Mouse (Mus musculus): ENCODE data around the gene C2cd2l. TPM values are rescaled to one million over a fixed set of nuclear protein-coding genes. Genes with fewer than 3 reads are reported as not detected.

The C2cd2l gene
- polyA plus RNA-seq (2012; rRNA removed; ENCODE audit: low replicate concordance): 59.1 and 101 TPM in 2 replicates

GRCm38 (mm10) chr9:44319887-44320798 is at the start of gene C2cd2l:
Gene C2cd2l, minus strand, starts transcription at chr9:44320285.

GRCm38 (mm10) chr9:44361190-44361917 is 41.3 kb upstream of the C2cd2l start, which contains the start of gene Vps11:
Gene Vps11, minus strand, starts transcription at chr9:44361670.

GRCm38 (mm10) chr9:44343781-44344421 is 23.8 kb upstream of the C2cd2l start, which contains the start of gene Hmbs:
Gene Hmbs, minus strand, starts transcription at chr9:44344228.

GRCm38 (mm10) chr9:44334396-44335330 is 14.6 kb upstream of the C2cd2l start, which contains the start of gene H2afx:
Gene H2afx, plus strand, starts transcription at chr9:44334694.

GRCm38 (mm10) chr9:44325768-44326370 is 5.8 kb upstream of the C2cd2l start, which contains the start of gene Dpagt1:
Gene Dpagt1, plus strand, starts transcription at chr9:44326019.

GRCm38 (mm10) chr9:44305466-44306079 is 14.5 kb downstream of the C2cd2l start, which contains the start of gene Hinfp:
Gene Hinfp, minus strand, starts transcription at chr9:44305671.

GRCm38 (mm10) chr9:44288076-44288958 is 31.8 kb downstream of the C2cd2l start, which contains the start of gene Abcg4:
Gene Abcg4, minus strand, starts transcription at chr9:44288615.

GRCm38 (mm10) chr9:44268432-44268831 is 51.7 kb downstream of the C2cd2l start, which contains the start of gene Nlrx1:
Gene Nlrx1, minus strand, starts transcription at chr9:44268599.

Other genes starting within 250 kb of the C2cd2l start
- 0.14 TPM in 1 of 2 replicates, not detected in the other for gene Mfrp, start 218.6 kb downstream of the C2cd2l start, polyA plus RNA-seq (2012; rRNA removed; ENCODE audit: low replicate concordance)
- gene C1qtnf5, start 213.0 kb downstream of the C2cd2l start, polyA plus RNA-seq (2012; rRNA removed; ENCODE audit: low replicate concordance): 24.0 and 37.0 TPM in 2 replicates
- gene Gm49380, start 206.8 kb downstream of the C2cd2l start, polyA plus RNA-seq (2012; rRNA removed; ENCODE audit: low replicate concordance): 0.11 and 0.96 TPM in 2 replicates
- gene Rnf26, start 206.8 kb downstream of the C2cd2l start, polyA plus RNA-seq (2012; rRNA removed; ENCODE audit: low replicate concordance): 28.7 and 45.0 TPM in 2 replicates
- 88.8 and 131 TPM in 2 replicates for gene Mcam, start 185.8 kb downstream of the C2cd2l start, polyA plus RNA-seq (2012; rRNA removed; ENCODE audit: low replicate concordance)
- 16.5 and 18.5 TPM in 2 replicates for gene Cbl, start 86.2 kb downstream of the C2cd2l start, polyA plus RNA-seq (2012; rRNA removed; ENCODE audit: low replicate concordance)
- not detected in 2 replicates for gene Ccdc153, start 79.6 kb downstream of the C2cd2l start, polyA plus RNA-seq (2012; rRNA removed; ENCODE audit: low replicate concordance)
- gene Pdzd3, start 68.8 kb downstream of the C2cd2l start, polyA plus RNA-seq (2012; rRNA removed; ENCODE audit: low replicate concordance): 0.18 and 0.29 TPM in 2 replicates
- 23.6 and 24.3 TPM in 2 replicates for gene Nlrx1, start 51.7 kb downstream of the C2cd2l start, polyA plus RNA-seq (2012; rRNA removed; ENCODE audit: low replicate concordance)
- gene Abcg4, start 31.7 kb downstream of the C2cd2l start, polyA plus RNA-seq (2012; rRNA removed; ENCODE audit: low replicate concordance): 4.3 and 5.5 TPM in 2 replicates
- 25.9 and 36.6 TPM in 2 replicates for gene Hinfp, start 14.6 kb downstream of the C2cd2l start, polyA plus RNA-seq (2012; rRNA removed; ENCODE audit: low replicate concordance)
- gene Dpagt1, start 5.7 kb upstream of the C2cd2l start, polyA plus RNA-seq (2012; rRNA removed; ENCODE audit: low replicate concordance): 54.1 and 77.4 TPM in 2 replicates
- gene H2afx, start 14.4 kb upstream of the C2cd2l start, polyA plus RNA-seq (2012; rRNA removed; ENCODE audit: low replicate concordance): 39.0 and 130 TPM in 2 replicates
- gene Hmbs, start 23.9 kb upstream of the C2cd2l start, polyA plus RNA-seq (2012; rRNA removed; ENCODE audit: low replicate concordance): 41.3 and 52.7 TPM in 2 replicates
- gene Vps11, start 41.4 kb upstream of the C2cd2l start, polyA plus RNA-seq (2012; rRNA removed; ENCODE audit: low replicate concordance): 26.4 and 29.7 TPM in 2 replicates
- 31.4 and 39.4 TPM in 2 replicates for gene Hyou1, start 59.2 kb upstream of the C2cd2l start, polyA plus RNA-seq (2012; rRNA removed; ENCODE audit: low replicate concordance)
- 34.7 and 86.3 TPM in 2 replicates for gene Slc37a4, start 76.6 kb upstream of the C2cd2l start, polyA plus RNA-seq (2012; rRNA removed; ENCODE audit: low replicate concordance)
- gene Rps25, start 86.9 kb upstream of the C2cd2l start, polyA plus RNA-seq (2012; rRNA removed; ENCODE audit: low replicate concordance): 108 and 225 TPM in 2 replicates
- gene Trappc4, start 87.3 kb upstream of the C2cd2l start, polyA plus RNA-seq (2012; rRNA removed; ENCODE audit: low replicate concordance): 51.8 and 55.7 TPM in 2 replicates
- gene Ccdc84, start 98.3 kb upstream of the C2cd2l start, polyA plus RNA-seq (2012; rRNA removed; ENCODE audit: low replicate concordance): 33.4 and 39.0 TPM in 2 replicates
- 0.22 TPM in 1 of 2 replicates, not detected in the other for gene Foxr1, start 120.9 kb upstream of the C2cd2l start, polyA plus RNA-seq (2012; rRNA removed; ENCODE audit: low replicate concordance)
- gene Upk2, start 134.7 kb upstream of the C2cd2l start, polyA plus RNA-seq (2012; rRNA removed; ENCODE audit: low replicate concordance): 20.9 and 24.8 TPM in 2 replicates
- gene Bcl9l, start 162.5 kb upstream of the C2cd2l start, polyA plus RNA-seq (2012; rRNA removed; ENCODE audit: low replicate concordance): 47.0 and 115 TPM in 2 replicates
- gene Cxcr5, start 241.6 kb upstream of the C2cd2l start, polyA plus RNA-seq (2012; rRNA removed; ENCODE audit: low replicate concordance): 30.5 and 43.7 TPM in 2 replicates